Mouse (Mus musculus) right cerebral cortex, postnatal 25 days (tissue): ENCODE measurements at regions not wholly inside any gene's neighbourhood (a gene's known extent, or its start where the extent isn't known, plus 50 kb on each side); places are given as distances from the start of the nearest gene placed in this dataset.

ENCODE experiments used
- DNase-seq: peaks from one replicate; pipeline ENCODE4 v3.0.0; 2022

- no peak for DNase-seq
These were observed 579.1 kb downstream of the Slitrk1 start for GRCm38 (mm10) chr14:108334879-108335278.

GRCm38 (mm10) chr14:108326425-108326824, 587.5 kb downstream of the Slitrk1 start:
- no peak for DNase-seq

- no peak for DNase-seq
These were observed 590.5 kb downstream of the Slitrk1 start for GRCm38 (mm10) chr14:108323364-108324037.

- DNase-seq = no peak
These were observed 606.3 kb downstream of the Slitrk1 start for GRCm38 (mm10) chr14:108307627-108308026.

GRCm38 (mm10) chr14:108279630-108280029, 634.3 kb downstream of the Slitrk1 start:
- DNase-seq = no peak

DNA sequence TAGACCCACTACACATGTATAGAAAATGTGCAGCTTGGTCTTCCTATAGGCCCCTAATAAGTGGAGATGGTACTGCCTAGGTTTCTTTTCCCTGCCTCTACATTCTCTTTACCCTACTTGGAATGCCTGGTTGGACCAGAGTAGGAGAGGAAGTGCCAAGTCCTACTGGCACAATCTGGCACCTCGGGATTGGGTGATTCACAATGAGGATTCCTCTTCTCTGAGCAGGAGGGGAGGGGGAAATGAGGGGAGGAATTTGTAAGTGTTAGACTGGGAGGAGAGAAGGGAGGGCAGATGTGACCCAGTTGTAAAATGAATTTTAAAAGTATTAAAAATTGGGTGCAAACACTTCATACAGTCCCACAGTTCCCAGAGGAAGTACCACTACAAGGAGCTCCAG, 652.9 kb downstream of the Slitrk1 start:
- no peak for DNase-seq

- peak; percentile 78 for DNase-seq
These were observed 666.6 kb downstream of the Slitrk1 start for GRCm38 (mm10) chr14:108247365-108247764.

DNA sequence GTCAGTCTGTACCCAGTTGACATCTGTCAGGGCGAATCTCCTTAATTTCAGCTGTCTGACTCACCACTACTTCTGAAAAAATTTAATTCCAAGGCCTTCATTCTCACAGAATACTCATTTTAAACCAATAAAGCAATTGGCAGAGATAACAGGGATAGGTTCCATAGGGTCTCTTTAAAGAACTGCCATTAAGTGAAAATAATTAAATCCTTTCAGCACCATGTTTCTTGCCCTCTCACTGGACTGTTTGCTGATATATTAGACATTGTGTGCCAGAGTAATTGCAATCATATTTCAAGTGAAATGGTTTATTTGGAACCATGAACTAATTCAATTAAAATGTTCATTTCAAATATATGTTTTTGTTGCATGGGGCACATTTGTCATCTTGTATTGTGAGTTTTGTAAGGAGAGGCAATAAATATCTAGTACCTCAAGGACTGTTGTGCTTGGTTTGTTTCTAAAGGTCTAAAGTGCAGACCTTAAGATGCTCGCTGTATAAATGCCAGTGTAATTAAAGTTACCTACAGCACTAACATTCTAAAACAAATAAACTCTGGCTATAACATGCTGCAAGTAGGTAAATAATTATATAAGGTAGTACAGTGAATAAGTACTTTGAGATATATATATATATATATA, 688.4 kb downstream of the Slitrk1 start:
- no peak for DNase-seq

- no peak for DNase-seq
These were observed 704.7 kb downstream of the Slitrk1 start for GRCm38 (mm10) chr14:108209246-108209645.

DNA sequence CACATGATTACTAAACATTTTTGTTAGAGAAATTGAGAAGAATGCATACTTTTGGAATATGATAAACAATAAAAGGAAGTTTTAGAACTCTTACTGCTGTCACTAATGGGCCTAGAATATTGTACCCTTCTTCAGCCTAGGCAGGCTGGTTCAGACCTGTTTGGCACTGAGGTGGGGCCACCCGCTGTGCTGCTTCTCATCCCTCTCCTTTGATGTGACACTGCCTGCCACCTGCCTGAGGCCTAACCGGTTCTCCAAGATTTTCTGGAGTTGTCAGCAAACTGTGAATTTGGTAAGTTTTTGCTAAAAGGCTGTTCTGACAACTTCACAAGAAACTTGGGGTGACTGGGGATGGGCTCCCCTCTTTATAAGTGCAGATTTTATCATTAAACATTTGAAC, 714.8 kb downstream of the Slitrk1 start:
- DNase-seq = no peak

- DNase-seq = no peak
These were observed 733.0 kb downstream of the Slitrk1 start for GRCm38 (mm10) chr14:108180920-108181319.

DNA sequence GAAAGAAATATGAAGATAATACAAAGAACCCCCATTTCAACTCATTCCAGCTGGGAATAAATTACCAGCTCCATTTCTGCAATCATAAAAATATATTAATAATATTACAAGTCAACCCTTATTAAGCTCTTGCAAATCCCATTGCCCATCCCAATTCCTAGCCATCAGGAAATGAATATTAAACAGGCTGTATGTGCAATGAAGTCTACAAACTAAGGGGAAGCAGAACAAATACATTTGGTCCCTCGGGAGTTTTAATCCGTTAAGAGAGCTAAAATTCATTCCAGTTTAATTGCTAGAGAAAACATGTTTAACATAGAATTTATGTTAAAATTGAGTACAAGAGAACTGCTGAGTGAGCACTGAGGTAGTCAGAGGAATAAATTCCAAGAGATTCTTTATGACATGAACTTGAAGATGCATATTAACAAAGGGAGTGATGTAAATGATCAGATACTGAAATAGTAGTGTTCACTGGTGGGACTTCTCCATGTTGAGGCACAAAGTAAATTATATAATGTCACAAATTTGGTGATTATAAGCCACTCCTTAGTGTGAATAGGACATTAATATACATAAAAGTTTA, 738.6 kb downstream of the Slitrk1 start:
- no peak for DNase-seq

- no peak for DNase-seq
These were observed 761.0 kb downstream of the Slitrk1 start for GRCm38 (mm10) chr14:108152981-108153380.

DNA sequence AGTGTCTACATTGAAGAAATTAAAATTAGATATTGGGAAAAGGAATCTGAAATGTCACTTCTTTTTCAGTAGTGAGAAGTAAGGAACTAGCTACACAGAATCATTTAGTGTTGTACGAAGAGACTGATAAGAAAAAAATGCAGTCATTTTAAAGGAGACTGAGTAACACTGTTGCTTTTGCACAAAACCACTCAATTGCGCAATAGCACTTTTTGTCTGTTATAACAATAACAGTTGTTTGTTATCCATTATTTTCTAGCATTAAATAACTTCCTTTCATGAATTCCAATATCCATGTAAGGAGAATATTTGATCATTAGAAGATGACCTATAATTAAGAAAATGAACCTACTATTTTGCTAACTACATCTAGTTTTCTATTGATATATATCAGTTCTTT, 790.8 kb downstream of the Slitrk1 start:
- DNase-seq = no peak

DNA sequence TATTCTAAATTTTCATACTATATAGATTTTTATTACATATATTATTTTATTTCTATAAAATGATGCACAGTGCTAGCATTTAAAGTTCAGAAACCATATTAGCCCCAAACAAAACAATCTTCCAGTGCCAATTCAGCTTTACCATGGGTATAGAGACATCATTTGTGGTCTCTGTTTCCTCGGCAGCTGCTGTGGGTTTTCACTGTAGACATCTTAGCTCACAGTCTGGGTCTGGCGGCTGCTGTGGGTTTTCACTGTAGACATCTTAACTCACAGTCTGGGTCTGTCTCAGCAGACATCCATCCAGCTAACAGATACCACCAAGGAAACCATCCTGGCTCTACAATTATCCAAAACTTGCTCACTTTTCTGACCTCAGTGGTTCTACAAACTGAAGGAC, 808.9 kb downstream of the Slitrk1 start:
- DNase-seq = no peak

DNA sequence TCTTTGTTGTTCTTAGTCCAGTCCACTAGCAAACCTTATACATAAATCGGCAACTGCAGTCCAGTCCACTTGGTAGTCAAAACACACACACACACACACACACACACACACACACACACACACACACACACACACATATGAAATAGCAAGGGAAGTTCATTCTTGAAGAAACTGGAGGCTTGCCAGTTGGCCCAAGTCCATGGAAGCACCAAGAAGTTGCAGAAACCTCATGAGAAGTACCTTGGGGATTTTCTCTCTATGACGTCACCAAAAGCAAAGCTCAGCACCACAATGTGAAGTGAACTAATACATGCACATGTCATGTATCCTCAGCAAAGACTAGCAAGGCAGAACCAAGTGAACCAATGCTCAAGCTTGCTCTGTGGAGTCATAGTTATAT, 823.0 kb downstream of the Slitrk1 start:
- no peak for DNase-seq

- DNase-seq = no peak
These were observed 864.0 kb downstream of the Slitrk1 start for GRCm38 (mm10) chr14:108049997-108050396.

- DNase-seq = no peak
These were observed 878.0 kb downstream of the Slitrk1 start for GRCm38 (mm10) chr14:108035959-108036358.

DNA sequence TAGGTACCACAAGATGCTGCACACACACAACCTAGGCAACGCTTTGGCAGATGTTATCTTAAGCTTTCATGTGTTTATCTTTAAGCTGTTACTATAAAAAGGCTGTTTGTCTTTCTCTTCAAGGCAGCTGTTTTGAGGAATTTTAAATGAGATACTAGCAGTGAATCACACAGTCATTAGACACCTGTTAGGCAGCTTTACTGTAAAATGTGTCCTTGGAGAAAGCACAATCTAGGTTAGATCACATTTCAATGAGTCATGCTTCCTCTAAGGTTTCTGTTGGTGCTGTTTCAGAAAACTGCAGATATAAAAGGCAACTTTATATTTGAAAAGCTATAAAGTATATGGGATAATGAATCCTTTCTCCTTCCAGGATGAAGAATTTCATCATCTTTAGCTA, 879.8 kb downstream of the Slitrk1 start:
- DNase-seq = no peak

GRCm38 (mm10) chr14:108022551-108022950, 891.4 kb downstream of the Slitrk1 start:
- DNase-seq = no peak

DNA sequence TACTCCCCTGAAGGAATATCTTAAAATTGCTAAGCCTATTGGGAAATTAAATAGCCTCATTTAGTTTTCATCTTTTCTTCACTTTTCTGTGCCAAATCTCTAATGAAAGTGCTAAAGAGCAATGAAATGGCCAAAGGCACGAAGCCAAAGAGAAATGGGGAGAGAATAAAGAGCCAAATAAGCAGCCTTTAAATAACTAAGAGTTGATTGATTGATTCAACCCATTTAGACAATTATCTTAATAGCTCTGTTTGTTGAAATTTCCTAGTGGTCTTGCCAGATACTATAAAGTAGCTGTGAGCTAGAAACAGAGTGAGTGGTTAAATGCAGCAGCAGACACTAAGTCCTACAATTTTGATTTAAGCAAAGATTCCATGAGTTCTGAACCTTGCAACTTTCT, 891.9 kb downstream of the Slitrk1 start:
- no peak for DNase-seq

DNA sequence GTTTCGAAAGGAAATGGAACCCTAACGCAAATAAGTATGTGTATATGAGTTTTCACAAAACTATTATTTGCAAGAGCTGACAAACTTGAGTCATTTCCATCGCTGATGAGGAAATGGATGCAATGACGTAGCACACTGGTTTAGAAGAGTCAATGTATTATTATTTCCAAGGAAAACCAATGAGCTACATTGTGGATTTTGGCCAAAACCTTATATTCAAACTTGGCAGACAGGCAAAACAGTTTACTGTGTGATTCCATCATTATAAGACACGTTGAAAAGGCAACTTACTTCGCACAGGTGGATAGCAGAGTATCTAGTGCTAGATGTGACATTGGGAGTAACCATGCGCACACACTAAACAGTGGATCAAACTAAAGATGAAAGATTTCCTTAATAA, 892.6 kb downstream of the Slitrk1 start:
- DNase-seq = no peak

DNA sequence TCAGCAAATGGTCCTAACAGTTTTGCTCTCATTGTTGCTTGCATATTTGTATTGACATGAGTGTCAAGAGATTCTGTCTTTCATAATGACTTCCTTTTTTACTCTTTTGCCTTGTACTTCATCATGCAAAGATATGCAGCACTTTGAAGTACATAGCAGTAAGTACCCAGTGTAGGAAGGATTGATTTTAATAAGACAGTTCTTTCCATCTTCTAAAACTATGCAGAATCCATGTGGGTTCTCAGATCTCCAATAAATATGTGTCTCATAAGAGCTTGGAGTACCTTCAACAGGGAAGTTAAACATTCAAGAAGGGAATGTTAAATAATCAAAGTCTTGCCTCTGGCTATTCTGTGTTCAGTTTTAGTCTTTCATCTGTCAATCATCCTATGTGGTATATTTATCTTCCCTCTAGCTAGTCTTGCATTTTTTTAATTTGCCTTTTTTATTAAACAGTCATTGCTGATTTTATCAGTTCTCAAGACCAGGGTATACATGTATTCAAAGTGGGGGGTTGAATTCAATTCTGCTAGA, 926.1 kb downstream of the Slitrk1 start:
- no peak for DNase-seq

- no peak for DNase-seq
These were observed 935.8 kb downstream of the Slitrk1 start for GRCm38 (mm10) chr14:107978141-107978540.
